Mouse (Mus musculus) G1E (cell line): Measurements from ENCODE around the gene Lama5. TPM values are rescaled to one million over a fixed set of nuclear protein-coding genes. Genes with fewer than 3 reads are reported as not detected.
A peak's percentile ranks its signal among the peaks of the same experiment; 100 is the strongest.

Source experiments
- ATAC-seq: 2 replicates; pipeline ENCODE4 v1.8.0; 2016; ENCODE audit warnings: mild to moderate bottlenecking; ENCODE audit not compliant: insufficient number of reproducible peaks, poor library complexity, low FRiP score, severe bottlenecking; ENCODE audit errors: extremely low read depth
- DNase-seq: peaks from one replicate; pipeline ENCODE4 v3.0.0; 2012; ENCODE audit warnings: low spot score
- H3K27me3 ChIP-seq: 2 replicates; pipeline ENCODE4 v1.6.1; 2012; ENCODE audit warnings: mild to moderate bottlenecking, low read length, inconsistent platforms; ENCODE audit not compliant: insufficient read depth
- H3K36me3 ChIP-seq: replicated peaks from 2 replicates; pipeline ENCODE3; 2012; ENCODE audit warnings: mild to moderate bottlenecking, inconsistent platforms
- H3K4me1 ChIP-seq: 2 replicates; pipeline ENCODE4 v1.6.1; 2012; ENCODE audit warnings: low read depth, low read length, inconsistent platforms, mixed read lengths; ENCODE audit not compliant: insufficient read depth
- H3K4me3 ChIP-seq: 2 replicates; pipeline ENCODE4 v1.5.1; 2012; ENCODE audit warnings: low read depth, mild to moderate bottlenecking, inconsistent platforms, low read length, moderate library complexity, mixed read lengths
- H3K9me3 ChIP-seq: replicated peaks from 2 replicates; pipeline ENCODE4 v1.6.1; 2012; ENCODE audit warnings: inconsistent platforms
- CTCF ChIP-seq: IDR thresholded peaks from 2 replicates; pipeline ENCODE4 v1.5.1; 2012; ENCODE audit warnings: low read depth, low read length, inconsistent platforms, mixed read lengths
- GATA1 ChIP-seq: IDR thresholded peaks from 2 replicates; pipeline ENCODE4 v1.6.1; 2012; ENCODE audit warnings: borderline replicate concordance, low read length, inconsistent platforms, mixed read lengths
- GATA2 ChIP-seq: IDR thresholded peaks from 2 replicates; pipeline ENCODE4 v1.6.1; 2012; ENCODE audit warnings: low read depth, low read length, inconsistent platforms, borderline replicate concordance
- POLR2AphosphoS5 ChIP-seq: IDR thresholded peaks from 2 replicates; pipeline ENCODE4 v1.6.1; 2012; ENCODE audit warnings: low read depth, low read length, inconsistent platforms; ENCODE audit not compliant: insufficient replicate concordance
- TAL1 ChIP-seq: conservative IDR thresholded peaks from 2 replicates; pipeline ENCODE4 v1.6.1; 2012; ENCODE audit warnings: low read depth, low read length, inconsistent platforms, mixed read lengths
- polyA plus RNA-seq: library from polyadenylated mRNA; stranded (reverse); fragments of >175 nt; gene quantifications from 2 replicates; pipeline ENCODE4 v1.2.3, GENCODE M21; 2012
- total RNA-seq, 2 experiments: library from RNA; stranded (forward) in 1 of 2; stranded (reverse) in 1 of 2; fragments of 200-1000 nt in 1 of 2; fragments of >200 nt in 1 of 2; fragmentation: Nextera tagmentation in 1 of 2; gene quantifications; 2 replicates each; pipeline ENCODE4 v1.2.3; 2014 to 2017

Lama5 gene
- total and polyA plus RNA-seq, 3 experiments, result 25.4 to 99.6 (median 69.2) TPM

- H3K4me1 ChIP-seq, result peaks cover 42% of the 10 kb centered on the region
- no peak for ATAC-seq
- peaks cover 68% of the 10 kb centered on the region for H3K36me3 ChIP-seq
- H3K9me3 ChIP-seq, result no peaks in the 10 kb centered on the region
- H3K4me3 ChIP-seq, result peak overlapping the region; percentile 91; the same call in 1 of the 2 replicates
- H3K27me3 ChIP-seq, result no peaks in the 10 kb centered on the region
- TF ChIP-seq CTCF (no peak), GATA1 (no peak), POLR2AphosphoS5 (no peak), TAL1 (no peak), GATA2 (no peak)
- no peak for DNase-seq
These were observed 55.4 kb downstream of the Lama5 start for GRCm38 (mm10) chr2:180170151-180170805.

GRCm38 (mm10) chr2:180166869-180167268, 58.8 kb downstream of the Lama5 start:
- DNase-seq (no peak), ATAC-seq (no peak)
- Histone ChIP-seq H3K27me3 (no peaks in the 10 kb centered on the region), H3K9me3 (no peaks in the 10 kb centered on the region), H3K4me1 (peaks cover 11% of the 10 kb centered on the region), H3K36me3 (peaks cover 65% of the 10 kb centered on the region), H3K4me3 (no peak overlapping the region)
- TF ChIP-seq POLR2AphosphoS5 (no peak), GATA2 (no peak), TAL1 (no peak), GATA1 (0 out of 2 replicates have a peak, but pooled peaks have one; percentile 44), CTCF (no peak)

GRCm38 (mm10) chr2:180165855-180166254, 59.8 kb downstream of the Lama5 start:
- Histone ChIP-seq H3K36me3 (peaks cover 75% of the 10 kb centered on the region), H3K9me3 (no peaks in the 10 kb centered on the region), H3K4me1 (peaks cover 7% of the 10 kb centered on the region), H3K27me3 (no peaks in the 10 kb centered on the region), H3K4me3 (no peak overlapping the region)
- DNase-seq (no peak), ATAC-seq (no peak)
- TF ChIP-seq GATA1, result no peak
- TF ChIP-seq TAL1, result no peak
- no peak for TF ChIP-seq GATA2
- TF ChIP-seq CTCF, result no peak
- no peak for TF ChIP-seq POLR2AphosphoS5

- no peaks in the 10 kb centered on the region for H3K4me1 ChIP-seq
- no peaks in the 10 kb centered on the region for H3K9me3 ChIP-seq
- DNase-seq, result no peak
- peaks cover 92% of the 10 kb centered on the region for H3K36me3 ChIP-seq
- ATAC-seq, result no peak
- no peaks in the 10 kb centered on the region for H3K27me3 ChIP-seq
- TF ChIP-seq GATA1 (no peak), CTCF (no peak), POLR2AphosphoS5 (no peak), TAL1 (no peak), GATA2 (no peak)
- no peak overlapping the region for H3K4me3 ChIP-seq
These were observed 67.0 kb downstream of the Lama5 start for GRCm38 (mm10) chr2:180158627-180159026.

- H3K36me3 ChIP-seq, result peaks cover 91% of the 10 kb centered on the region
- no peak for ATAC-seq
These were observed 70.9 kb downstream of the Lama5 start for GRCm38 (mm10) chr2:180154796-180155195.

GRCm38 (mm10) chr2:180148551-180148950, 77.1 kb downstream of the Lama5 start:
- no peaks in the 10 kb centered on the region for H3K9me3 ChIP-seq
- H3K4me1 ChIP-seq, result no peaks in the 10 kb centered on the region; the same call in none of the 2 replicates
- ATAC-seq, result no peak
- H3K27me3 ChIP-seq, result no peaks in the 10 kb centered on the region
- TF ChIP-seq GATA1 (no peak), GATA2 (no peak), CTCF (no peak), TAL1 (no peak), POLR2AphosphoS5 (no peak)
- no peak overlapping the region for H3K4me3 ChIP-seq
- peaks cover 97% of the 10 kb centered on the region for H3K36me3 ChIP-seq
- no peak for DNase-seq

More at GRCm38 (mm10) chr2:180154796-180155195, 70.9 kb downstream of the Lama5 start:
- no peaks in the 10 kb centered on the region for H3K4me1 ChIP-seq
- no peaks in the 10 kb centered on the region for H3K9me3 ChIP-seq
- no peak for DNase-seq
- H3K27me3 ChIP-seq, result no peaks in the 10 kb centered on the region
- no peak overlapping the region for H3K4me3 ChIP-seq
- no peak for TF ChIP-seq GATA2
- TF ChIP-seq GATA1, result no peak
- TF ChIP-seq CTCF, result no peak
- TF ChIP-seq TAL1, result no peak
- no peak for TF ChIP-seq POLR2AphosphoS5
